Mouse (Mus musculus) forebrain, postnatal 0 days (tissue): Measurements from ENCODE around the gene Cnp. TPM values are rescaled to one million over a fixed set of nuclear protein-coding genes. Genes with fewer than 3 reads are reported as not detected.
A peak's percentile ranks its signal among the peaks of the same experiment; 100 is the strongest.

Experiments
- ATAC-seq: fragments of 200-750 bp; cut with Nextera tagmentation; 2 replicates; pipeline ENCODE4 v1.8.0; 2017; ENCODE audit warnings: mild to moderate bottlenecking, moderate library complexity
- DNase-seq: peaks from one replicate; pipeline ENCODE4 v3.0.0-alpha.2; 2015
- H3K27ac ChIP-seq: fragments of 300-500 bp; sonication (generic); 2 replicates; pipeline ENCODE4 v1.5.1; 2014; ENCODE audit warnings: low read depth, mild to moderate bottlenecking, antibody characterized with exemption, low read length, moderate library complexity, mixed read lengths
- H3K27me3 ChIP-seq: fragments of 300-500 bp; sonication (generic); 2 replicates; pipeline ENCODE4 v1.6.1; 2014; ENCODE audit warnings: mild to moderate bottlenecking, low read length, mixed read lengths; ENCODE audit not compliant: insufficient read depth
- H3K36me3 ChIP-seq: fragments of 300-500 bp; sonication (generic); 2 replicates; pipeline ENCODE4 v1.6.1; 2014; ENCODE audit warnings: mild to moderate bottlenecking, moderate library complexity; ENCODE audit not compliant: insufficient read depth
- H3K4me1 ChIP-seq: fragments of 300-500 bp; sonication (generic); 2 replicates; pipeline ENCODE4 v1.6.1; 2014; ENCODE audit warnings: antibody characterized with exemption; ENCODE audit not compliant: insufficient read depth
- H3K4me2 ChIP-seq: fragments of 300-500 bp; sonication (generic); 2 replicates; pipeline ENCODE4 v1.6.1; 2014; ENCODE audit warnings: low read depth, mild to moderate bottlenecking, moderate library complexity
- H3K4me3 ChIP-seq: fragments of 300-500 bp; sonication (generic); 2 replicates; pipeline ENCODE4 v1.5.1; 2014; ENCODE audit warnings: low read depth, low read length, mixed read lengths
- H3K9ac ChIP-seq: fragments of 300-500 bp; sonication (generic); 2 replicates; pipeline ENCODE4 v1.6.1; 2014; ENCODE audit warnings: mild to moderate bottlenecking
- H3K9me3 ChIP-seq: fragments of 300-500 bp; sonication (generic); 2 replicates; pipeline ENCODE4 v1.6.1; 2016; ENCODE audit warnings: low read length
- CTCF ChIP-seq: sonication (generic); IDR thresholded peaks from 2 replicates; pipeline ENCODE4 v1.5.1; 2016; ENCODE audit warnings: antibody characterized with exemption, control low read depth, low read depth
- WGBS: fragments of 180-500 bp; shearing (Covaris S2); extraction: QIAGEN DNeasy Blood & Tissue Kit; methylation state at CpG from one replicate; pipeline ENCODE4 v1.1.7; 2014; 5-methylcytosine and 5-hydroxymethylcytosine counted together
- polyA plus RNA-seq: library from polyadenylated mRNA; unstranded; fragments of >200 nt; fragmentation: Nextera tagmentation; extraction: Ambion mirVana; gene quantifications from 2 replicates; pipeline ENCODE4 v1.2.1, GENCODE M21; 2015
- total RNA-seq: library from RNA; depleted of rRNA; stranded (reverse); fragments of >200 nt; gene quantifications from 2 replicates; pipeline ENCODE4 v1.2.3, GENCODE M21; 2014

Gene Cnp
- total and polyA plus RNA-seq, 2 experiments from 2014 or later = 41.5 to 56.2 TPM

DNA sequence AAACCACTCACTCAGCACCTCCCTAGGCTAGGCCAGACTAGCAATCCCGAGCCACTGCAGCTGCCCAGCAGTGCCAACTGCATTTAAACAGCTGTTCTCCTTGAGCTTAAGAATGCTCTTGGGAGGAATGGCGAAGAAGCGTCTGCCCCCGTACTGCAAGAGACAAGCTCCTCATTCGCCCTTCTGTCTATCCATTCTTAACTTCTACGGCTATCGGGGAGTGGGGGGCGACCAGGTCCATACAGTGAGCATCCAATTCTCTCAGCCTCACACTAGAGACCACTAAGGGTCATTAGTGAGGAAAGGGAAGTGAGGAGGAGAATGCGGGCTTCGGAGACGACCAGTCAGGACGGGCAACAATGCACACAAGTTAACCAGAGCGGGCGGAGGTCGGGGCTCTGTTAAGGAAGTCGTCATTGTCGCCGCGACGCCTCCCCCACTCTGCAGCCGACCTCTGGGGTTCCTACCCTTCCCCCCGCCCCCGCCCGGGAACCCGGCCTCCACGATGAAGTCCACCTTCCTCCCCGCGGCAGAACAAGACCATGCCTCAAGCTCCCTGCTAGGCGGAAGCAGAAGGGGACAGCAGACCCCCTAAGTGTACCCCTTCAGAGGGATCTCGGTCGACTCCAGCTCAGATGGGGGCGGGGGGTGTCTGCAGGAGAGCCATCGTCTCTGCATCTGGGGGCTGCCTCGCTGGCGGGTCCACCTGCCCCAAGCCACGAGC lies 44.2 kb downstream of the Cnp start, which contains the start of gene Nkiras2:
TSS of gene Nkiras2 (plus strand) at position 484 of the 724 bp plus-strand sequence.
- Histone ChIP-seq H3K9ac (peak within 1 kb of the TSS; percentile 82), H3K4me3 (peak within 1 kb of the TSS; percentile 77), H3K27ac (peak within 1 kb of the TSS; percentile 90), H3K27me3 (no peaks in the 10 kb centered on the region), H3K4me2 (peak within 1 kb of the TSS; percentile 73), H3K4me1 (peaks cover 16% of the 10 kb centered on the region), H3K9me3 (no peaks in the 10 kb centered on the region), H3K36me3 (no peaks in the 10 kb centered on the region)
- DNase-seq (peak; percentile 66), ATAC-seq (peak; percentile 27)
- TF ChIP-seq CTCF = no peak
- 3% methylated on average over 34 of the region's 36 CpGs for WGBS

GRCm38 (mm10) chr11:100619485-100619975 lies 44.8 kb downstream of the Cnp start:
- WGBS = 1% methylated on average over 40 of the region's 40 CpGs
- ATAC-seq (peak; percentile 97), DNase-seq (peak; percentile 99)
- no peaks in the 10 kb centered on the region for H3K27me3 ChIP-seq
- peak overlapping the region; percentile 77 for H3K4me3 ChIP-seq
- peak overlapping the region; percentile 82 for H3K9ac ChIP-seq
- peak; percentile 84 for TF ChIP-seq CTCF
- H3K4me2 ChIP-seq = peak overlapping the region; percentile 73
- no peaks in the 10 kb centered on the region for H3K9me3 ChIP-seq
- H3K27ac ChIP-seq = peak overlapping the region; percentile 90
- H3K36me3 ChIP-seq = peaks cover 2% of the 10 kb centered on the region; the same call in 1 of the 2 replicates
- peaks cover 16% of the 10 kb centered on the region for H3K4me1 ChIP-seq

DNA sequence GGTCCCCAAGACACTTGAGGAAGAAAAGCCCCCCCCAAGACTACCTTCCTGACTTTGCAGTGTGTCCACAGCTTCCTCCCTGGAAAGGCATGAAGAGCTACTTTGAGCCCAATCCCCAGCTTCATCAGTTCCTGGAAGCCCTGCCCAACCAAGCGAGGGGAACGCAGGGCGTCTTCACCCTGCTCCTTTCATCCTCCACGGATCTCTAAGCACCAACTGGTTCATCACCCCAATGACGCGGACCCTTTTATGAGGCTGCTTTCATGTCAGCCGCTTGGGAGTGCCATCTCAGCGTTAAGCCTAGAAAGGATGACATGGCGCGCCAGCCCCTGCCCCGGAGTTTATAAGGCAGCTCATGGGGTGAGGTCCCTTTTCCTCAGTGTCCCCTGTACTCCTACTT lies 45.3 kb downstream of the Cnp start, which contains the start of gene Dnajc7:
TSS of gene Dnajc7 (minus strand) at position 187 of the 400 bp plus-strand sequence.
- DNase-seq = no peak
- TF ChIP-seq CTCF = no peak
- WGBS = 4% methylated on average over 11 of the region's 11 CpGs
- H3K27ac ChIP-seq = peak within 1 kb of the TSS; percentile 90
- H3K4me2 ChIP-seq = peak within 1 kb of the TSS; percentile 73
- peak; percentile 45 for ATAC-seq
- H3K36me3 ChIP-seq = peaks cover 6% of the 10 kb centered on the region; the same call in 1 of the 2 replicates
- H3K4me1 ChIP-seq = peaks cover 16% of the 10 kb centered on the region
- H3K4me3 ChIP-seq = peak within 1 kb of the TSS; percentile 77
- H3K9ac ChIP-seq = peak within 1 kb of the TSS; percentile 82
- no peaks in the 10 kb centered on the region for H3K27me3 ChIP-seq
- H3K9me3 ChIP-seq = no peaks in the 10 kb centered on the region

GRCm38 (mm10) chr11:100622714-100623113 lies 48.0 kb downstream of the Cnp start:
- peaks cover 13% of the 10 kb centered on the region for H3K4me1 ChIP-seq
- peak; percentile 98 for TF ChIP-seq CTCF
- under 1% methylated on average over 24 of the region's 24 CpGs for WGBS
- ATAC-seq (peak; percentile 21), DNase-seq (peak; percentile 94)
- no peaks in the 10 kb centered on the region for H3K27me3 ChIP-seq
- peak overlapping the region; percentile 70 for H3K9ac ChIP-seq
- H3K27ac ChIP-seq = peak overlapping the region; percentile 80
- peak overlapping the region; percentile 66 for H3K4me2 ChIP-seq
- no peaks in the 10 kb centered on the region for H3K9me3 ChIP-seq
- H3K36me3 ChIP-seq = peaks cover 24% of the 10 kb centered on the region
- peak overlapping the region; percentile 66 for H3K4me3 ChIP-seq

DNA sequence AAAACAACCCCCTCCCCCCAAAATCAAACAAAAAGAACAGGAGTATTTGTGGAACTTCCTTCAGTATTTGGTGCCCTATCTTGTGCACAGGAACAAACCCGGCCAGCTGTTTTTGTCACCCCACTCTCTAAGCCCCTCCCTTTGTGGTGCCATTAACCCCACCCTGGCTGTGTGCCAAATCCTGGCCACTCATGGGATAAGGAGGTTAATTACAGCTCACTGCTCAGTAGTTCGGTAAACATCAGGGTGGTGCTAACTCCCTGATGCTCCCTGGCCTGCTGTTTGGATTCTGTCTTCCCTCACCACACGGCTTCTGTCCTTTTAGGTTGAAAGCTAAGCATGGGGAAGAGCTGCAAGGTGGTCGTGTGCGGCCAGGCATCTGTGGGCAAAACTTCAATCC lies 49.2 kb downstream of the Cnp start:
- peaks cover 9% of the 10 kb centered on the region; the same call in 1 of the 2 replicates for H3K4me1 ChIP-seq
- 41% methylated on average over 5 of the region's 5 CpGs for WGBS
- no peak for TF ChIP-seq CTCF
- no peaks in the 10 kb centered on the region for H3K27me3 ChIP-seq
- peaks cover 24% of the 10 kb centered on the region for H3K36me3 ChIP-seq
- H3K4me2 ChIP-seq = peak overlapping the region; percentile 66
- no peak overlapping the region for H3K27ac ChIP-seq
- no peak overlapping the region for H3K9ac ChIP-seq
- no peak overlapping the region for H3K4me3 ChIP-seq
- ATAC-seq (no peak), DNase-seq (no peak)
- H3K9me3 ChIP-seq = no peaks in the 10 kb centered on the region

- WGBS = 93% methylated on average over 23 of the region's 23 CpGs
- Histone ChIP-seq H3K27ac (no peak overlapping the region), H3K9ac (no peak overlapping the region), H3K27me3 (no peaks in the 10 kb centered on the region), H3K4me1 (peaks cover 3% of the 10 kb centered on the region; the same call in 1 of the 2 replicates), H3K9me3 (no peaks in the 10 kb centered on the region), H3K4me2 (no peak overlapping the region), H3K36me3 (peaks cover 24% of the 10 kb centered on the region), H3K4me3 (no peak overlapping the region)
- TF ChIP-seq CTCF = no peak
- ATAC-seq (no peak), DNase-seq (no peak)
These were observed 51.3 kb downstream of the Cnp start for GRCm38 (mm10) chr11:100625754-100626700.
